Mouse (Mus musculus) cerebellum, adult 11-12 months (tissue): ENCODE data around the gene Pnrc1.

Source experiments
- DNase-seq: peaks from one replicate; pipeline ENCODE4 v3.0.0; 2022

Pnrc1 gene

DNA sequence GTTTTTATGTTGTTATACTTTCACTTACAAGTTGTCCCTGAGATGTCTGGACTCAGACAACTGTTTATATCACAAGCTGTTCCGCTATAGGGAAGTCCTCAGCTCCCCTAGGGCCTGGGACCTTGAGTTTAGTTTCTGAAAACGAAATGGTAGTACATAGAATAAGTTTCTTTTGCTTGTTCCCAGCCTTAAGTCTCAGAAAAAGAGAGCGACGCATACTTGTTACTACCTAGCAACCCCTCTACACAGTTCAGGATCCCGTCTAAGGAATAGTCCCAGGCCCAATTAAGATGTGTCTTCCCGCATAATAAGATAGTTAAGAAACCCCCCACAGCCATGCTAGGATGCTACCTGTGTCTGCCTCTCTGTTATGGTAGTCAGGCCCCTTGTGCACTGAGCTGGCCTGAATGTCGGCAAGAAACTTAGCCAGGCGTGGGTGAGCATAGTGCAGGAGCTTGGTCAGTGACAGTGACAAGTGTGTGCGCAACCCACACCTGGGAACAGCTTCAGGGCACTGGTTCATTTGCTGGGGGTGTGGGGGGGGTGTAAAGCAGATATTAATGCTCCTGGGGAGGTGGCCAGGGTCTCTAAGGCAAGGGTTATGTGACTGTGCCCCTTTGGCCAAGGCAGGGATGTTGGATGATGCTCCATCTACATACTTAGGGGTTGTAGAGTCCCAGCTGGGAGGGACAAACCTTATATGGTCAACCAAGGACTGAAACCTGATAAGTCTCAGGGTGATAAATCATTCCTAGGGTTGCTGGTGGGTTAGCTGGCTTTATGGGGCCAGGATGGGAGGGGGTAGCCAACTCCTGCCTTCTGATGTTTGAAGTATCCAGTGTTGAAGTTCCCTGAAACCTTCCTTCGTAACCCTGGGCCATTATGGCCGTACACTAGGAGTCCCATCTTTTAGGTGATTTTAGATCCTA, 19.3 kb downstream of the Pnrc1 start:
- DNase-seq, result no peak

DNA sequence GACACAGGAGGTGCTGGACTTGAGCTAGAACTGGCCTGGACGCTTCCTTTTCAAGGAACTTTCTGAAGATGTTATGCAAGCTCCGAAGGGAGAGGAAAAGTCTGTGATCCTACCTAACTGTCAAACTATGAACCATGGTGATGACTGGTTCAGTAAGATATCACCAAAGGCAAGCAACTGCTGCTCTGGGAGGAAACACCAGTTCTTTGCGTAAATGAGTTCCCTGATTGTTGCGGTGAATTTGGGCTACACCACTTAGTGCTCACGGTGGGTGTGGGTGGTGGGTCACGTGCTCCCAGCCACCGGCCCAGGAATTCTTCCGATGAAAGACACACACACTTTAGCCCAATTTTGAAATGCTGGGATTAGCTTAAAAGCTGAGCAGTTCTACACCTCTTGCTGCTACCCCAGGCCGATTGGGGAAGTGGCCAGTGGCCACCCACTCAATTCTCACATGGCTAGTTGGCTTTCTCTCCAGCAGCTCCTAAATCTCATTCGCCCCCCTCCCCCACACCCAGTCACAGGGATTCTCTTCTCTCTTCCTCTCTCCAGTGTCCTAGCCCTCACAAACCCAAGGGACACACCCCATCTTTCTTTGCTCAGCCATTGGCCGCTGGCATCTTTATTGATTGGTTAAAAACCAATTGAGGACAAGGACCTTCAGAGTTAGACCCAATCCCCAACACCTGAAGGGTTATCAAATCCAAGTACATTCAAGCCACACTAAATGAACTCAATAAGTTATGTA, 24.8 kb downstream of the Pnrc1 start:
- no peak for DNase-seq

- no peak for DNase-seq
These were observed 27.1 kb downstream of the Pnrc1 start for GRCm38 (mm10) chr4:33262897-33263296.

DNA sequence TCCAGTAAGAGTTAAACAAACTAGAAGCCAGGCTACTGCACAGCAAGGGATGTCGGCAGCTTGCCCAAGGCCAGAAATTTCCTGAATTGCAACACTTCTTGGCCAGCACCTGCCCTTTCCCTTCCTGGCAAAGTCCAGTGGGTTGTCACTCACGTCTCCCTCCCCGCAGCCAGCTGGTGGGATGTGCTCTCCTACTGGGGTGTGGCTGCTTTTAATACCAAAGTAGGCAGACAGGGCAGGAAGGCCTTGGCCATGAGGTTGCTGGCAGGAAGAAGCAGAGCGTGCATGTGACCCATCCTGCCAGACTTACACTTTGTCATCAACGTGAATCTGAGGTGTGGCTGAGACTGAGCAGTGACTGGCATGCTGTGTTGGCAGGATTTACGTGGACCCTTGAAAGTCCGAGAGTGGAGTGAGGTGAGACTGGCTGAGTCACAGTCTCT, 28.6 kb downstream of the Pnrc1 start:
- peak; percentile 82 for DNase-seq

DNA sequence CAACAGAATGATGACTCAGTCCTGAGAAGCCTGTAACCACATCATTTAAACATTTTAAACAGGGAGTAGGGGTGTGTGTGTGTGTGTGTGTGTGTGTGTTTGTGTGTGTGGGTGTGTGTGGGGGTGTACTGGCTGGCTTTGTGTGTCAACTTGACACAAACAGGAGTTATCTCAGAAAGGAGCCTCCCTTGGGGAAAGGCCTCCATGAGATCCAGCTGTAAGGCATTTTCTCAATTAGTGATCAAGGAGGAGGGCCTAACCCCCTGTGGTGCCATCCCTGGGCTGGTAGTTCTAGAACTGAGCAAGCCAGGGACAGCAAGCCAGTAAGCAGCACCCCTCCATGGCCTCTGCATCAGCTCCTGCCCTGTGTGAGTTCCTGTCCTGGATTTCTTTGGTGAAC, 29.7 kb downstream of the Pnrc1 start:
- no peak for DNase-seq

GRCm38 (mm10) chr4:33257263-33257964, 32.5 kb downstream of the Pnrc1 start:
- no peak for DNase-seq

DNA sequence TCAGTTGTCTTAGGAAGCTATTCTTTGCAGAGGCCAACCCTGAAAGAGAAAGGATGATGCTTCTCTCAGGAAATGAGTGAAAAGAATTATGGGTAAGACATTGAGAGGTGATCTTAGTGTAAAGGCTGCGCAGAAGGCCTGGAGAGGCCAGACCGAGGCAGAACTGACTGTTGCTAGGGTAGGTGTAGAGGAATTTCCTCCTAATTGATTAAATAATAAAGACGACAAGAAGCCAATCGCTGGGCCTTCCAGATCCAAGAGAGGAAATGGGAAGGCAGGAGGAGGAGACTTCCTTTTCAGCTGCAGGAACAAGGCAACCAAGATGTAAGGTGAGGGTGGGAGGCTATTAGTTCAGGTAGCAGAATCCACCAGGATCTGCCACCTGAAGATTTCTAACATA, 35.3 kb downstream of the Pnrc1 start:
- DNase-seq, result no peak

DNA sequence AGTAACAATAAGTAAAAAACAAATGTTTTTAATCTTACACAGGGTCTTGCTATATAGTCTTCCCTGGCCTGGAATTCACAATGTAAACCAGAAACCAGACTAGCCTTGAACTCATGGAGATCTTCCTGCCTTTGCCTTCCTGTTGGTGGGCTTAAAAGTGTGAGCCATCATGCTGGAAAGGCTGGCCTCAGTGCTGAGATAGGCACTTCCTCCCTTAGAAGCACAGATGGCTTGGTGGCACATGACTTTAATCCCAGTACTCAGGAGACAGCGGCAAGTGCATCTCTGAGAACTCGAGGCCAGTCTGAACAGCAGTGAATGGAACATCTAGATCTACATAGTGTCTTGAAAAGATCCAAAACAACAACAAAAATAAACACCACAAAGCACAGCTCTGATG, 39.1 kb downstream of the Pnrc1 start:
- DNase-seq, result no peak

- DNase-seq, result no peak
These were observed 40.2 kb downstream of the Pnrc1 start for GRCm38 (mm10) chr4:33249716-33250230.

- DNase-seq, result peak; percentile 43
These were observed 41.0 kb downstream of the Pnrc1 start for GRCm38 (mm10) chr4:33248915-33249314.

DNA sequence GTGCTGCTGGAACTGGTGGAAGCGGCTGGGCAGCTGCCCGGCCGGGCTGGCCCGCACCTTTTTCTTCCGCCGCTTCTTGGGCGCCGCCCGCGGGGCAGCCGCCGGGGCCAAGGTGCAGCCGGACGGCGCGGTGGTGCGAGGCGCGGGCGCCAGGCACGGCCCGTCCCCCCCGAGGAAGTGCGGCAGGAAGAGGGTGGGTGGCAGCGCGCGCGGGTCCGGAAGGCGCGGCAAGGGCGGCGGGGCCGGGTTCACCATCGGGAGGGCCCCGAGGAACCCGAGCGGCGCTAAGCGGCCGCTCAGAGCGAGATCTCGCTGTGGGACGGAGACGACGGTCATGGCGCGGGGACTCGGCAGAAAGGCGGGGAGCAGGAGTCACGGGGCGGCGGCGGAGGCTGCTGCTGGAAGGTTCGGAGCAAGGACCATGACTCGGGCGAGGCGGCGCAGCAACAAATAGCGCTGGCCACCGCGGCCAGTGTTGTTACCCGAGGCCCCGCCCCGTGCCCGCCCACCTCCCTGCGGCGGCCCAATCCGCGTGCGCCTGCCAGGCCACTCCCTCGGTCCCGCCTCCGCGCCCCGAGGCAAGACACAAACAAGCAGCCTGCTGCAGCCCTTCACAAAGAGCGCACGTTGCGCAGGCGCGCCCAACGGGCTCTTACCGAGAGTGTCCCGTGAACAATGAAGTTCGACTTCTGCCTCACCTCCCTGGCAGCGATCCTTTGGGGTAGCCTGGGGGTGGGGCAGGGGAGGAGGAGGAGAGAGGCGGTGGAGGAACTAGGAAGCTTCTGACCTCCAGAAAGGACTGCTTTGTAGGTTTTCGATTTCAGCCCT, 41.7 kb downstream of the Pnrc1 start:
- DNase-seq, result peak; percentile 99

- peak; percentile 97 for DNase-seq
These were observed 42.4 kb downstream of the Pnrc1 start for GRCm38 (mm10) chr4:33247479-33248053.

DNA sequence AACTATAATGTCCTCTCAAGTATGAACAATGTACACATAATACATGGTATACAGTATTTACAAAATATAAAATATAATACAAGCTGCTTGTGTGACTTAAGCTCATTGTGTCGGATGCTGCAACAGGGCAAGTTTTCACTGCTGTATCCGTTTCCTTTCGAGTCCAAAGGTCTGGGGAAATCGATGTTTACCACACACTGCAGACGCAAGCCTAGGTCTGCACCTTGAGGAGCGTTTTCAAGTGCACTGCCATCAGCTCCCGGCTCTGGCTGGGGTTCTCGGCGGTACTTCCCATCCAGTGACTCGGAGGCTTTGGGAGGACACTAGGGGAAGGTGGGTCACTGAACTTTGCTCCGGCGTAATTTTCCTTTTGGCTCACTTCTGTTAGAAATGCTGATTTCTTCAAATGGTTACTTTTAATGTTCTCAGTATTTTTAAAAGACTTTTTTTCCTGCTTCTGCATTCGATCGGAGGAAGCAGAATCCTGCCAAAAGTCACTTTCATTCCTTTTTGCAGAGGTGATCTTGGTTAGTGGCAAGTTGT, 44.0 kb downstream of the Pnrc1 start:
- DNase-seq, result no peak

DNA sequence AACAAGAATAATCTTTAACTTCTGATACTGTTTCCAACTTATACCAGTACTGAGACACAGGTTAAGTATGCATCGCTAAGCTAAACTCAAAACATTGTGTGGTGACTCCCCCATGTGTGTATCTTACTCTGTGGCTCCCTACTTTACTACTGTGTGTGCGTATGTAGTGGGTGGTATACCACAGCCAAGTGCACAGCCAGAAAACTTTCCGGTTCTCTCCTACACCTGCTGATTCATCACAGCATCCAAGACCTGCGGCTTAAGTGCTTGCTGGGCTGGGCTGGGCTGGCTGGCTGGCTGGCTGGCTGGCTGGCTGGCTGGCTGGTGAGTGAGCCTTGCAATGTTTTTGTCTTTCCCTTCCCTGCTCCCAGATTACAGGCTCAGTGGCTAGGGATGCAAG, 46.0 kb downstream of the Pnrc1 start:
- DNase-seq, result no peak

- no peak for DNase-seq
These were observed 46.8 kb downstream of the Pnrc1 start for GRCm38 (mm10) chr4:33243016-33243758.

GRCm38 (mm10) chr4:33242536-33242935, 47.4 kb downstream of the Pnrc1 start:
- DNase-seq, result no peak

DNA sequence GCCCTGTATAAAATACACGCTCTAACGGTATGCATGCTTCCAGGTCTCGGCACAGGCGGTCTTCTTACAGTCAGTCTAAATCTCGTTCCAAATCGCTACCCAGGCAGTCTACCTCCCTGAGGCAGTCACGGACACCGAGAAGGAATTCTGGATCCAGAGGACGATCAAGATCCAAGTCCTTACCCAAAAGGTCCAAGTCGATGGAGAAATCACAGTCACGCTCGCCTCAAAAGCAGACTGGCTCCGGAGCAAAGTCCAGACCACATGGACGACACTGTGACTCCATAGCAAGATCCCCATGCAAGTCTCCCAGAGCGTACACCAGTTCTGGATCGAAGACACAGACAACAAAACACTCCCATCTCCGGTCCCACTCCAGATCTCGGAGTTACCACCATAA, 59.1 kb downstream of the Pnrc1 start:
- no peak for DNase-seq

DNA sequence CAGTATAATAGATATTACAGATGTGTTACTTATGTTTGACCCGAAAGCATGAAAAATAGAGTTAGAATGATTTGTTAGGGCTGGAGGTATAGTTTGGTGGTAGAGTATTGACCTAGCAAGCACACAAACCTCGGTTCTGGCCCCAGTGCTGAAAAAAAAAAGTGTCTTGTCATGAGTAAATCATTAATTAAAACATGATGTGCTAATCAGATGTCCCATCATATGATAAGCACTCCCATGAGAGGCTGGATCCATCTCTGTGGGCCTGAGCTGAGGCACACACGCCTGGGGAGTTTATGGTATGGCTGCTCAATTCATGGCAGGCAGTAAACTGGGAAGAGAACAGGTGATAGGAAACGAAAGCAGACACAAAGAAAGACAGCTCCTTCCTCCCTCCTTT, 60.3 kb downstream of the Pnrc1 start:
- DNase-seq, result no peak

GRCm38 (mm10) chr4:33227164-33227563, 62.8 kb downstream of the Pnrc1 start:
- no peak for DNase-seq

DNA sequence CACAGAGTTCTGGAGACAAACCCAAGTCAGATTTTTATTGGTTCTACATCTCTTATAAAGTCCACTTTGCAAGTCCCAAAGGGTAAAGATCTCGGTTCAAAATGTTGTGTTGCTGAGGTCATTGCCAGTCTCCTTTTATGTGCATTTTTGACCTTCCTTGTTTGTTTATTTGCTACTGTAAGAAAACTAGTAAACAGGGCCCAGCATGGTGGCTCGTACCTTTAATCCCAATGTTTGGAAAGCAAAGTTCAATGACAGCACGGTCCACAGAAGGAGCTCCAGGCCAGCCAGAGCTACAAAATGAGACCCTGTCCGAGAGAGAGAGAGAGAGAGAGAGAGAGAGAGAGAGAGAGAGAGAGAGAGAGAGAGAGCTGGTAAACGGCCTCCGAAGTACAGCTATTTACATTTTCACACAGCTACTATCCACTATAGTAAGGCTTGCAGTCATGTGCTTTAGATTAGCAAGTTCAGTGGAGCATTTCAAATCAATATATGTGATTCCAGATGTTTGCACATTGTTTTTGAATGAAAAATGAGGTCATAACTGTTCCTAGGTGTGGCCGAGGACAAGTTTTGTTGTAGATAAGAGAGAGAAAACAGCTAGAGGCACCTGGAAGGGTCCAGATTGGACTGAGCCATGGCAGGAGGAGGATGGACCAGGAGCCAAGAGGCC, 65.8 kb downstream of the Pnrc1 start:
- no peak for DNase-seq
